Mouse (Mus musculus) cerebellum, adult 2 months (tissue): ENCODE results near the gene Dzip1. TPM values are rescaled to one million over a fixed set of nuclear protein-coding genes. Genes with fewer than 3 reads are reported as not detected.

ENCODE experiments used
- DNase-seq, 2 experiments: peaks; one replicate each; pipeline ENCODE4 v3.0.0; 2021
- H3K27ac ChIP-seq: fragments of 200-500 bp; 2 replicates; pipeline ENCODE4 v1.5.1; 2012; ENCODE audit warnings: low read length, control low read depth, inconsistent platforms; ENCODE audit not compliant: insufficient read depth
- H3K27me3 ChIP-seq: fragments of 200-500 bp; 2 replicates; pipeline ENCODE4 v1.6.1; 2012; ENCODE audit warnings: inconsistent platforms, mild to moderate bottlenecking, low read length, moderate library complexity; ENCODE audit not compliant: control insufficient read depth, insufficient read depth
- H3K4me1 ChIP-seq: fragments of 200-500 bp; 2 replicates; pipeline ENCODE4 v1.6.1; 2011; ENCODE audit warnings: low read length; ENCODE audit not compliant: control insufficient read depth, insufficient read depth
- H3K4me3 ChIP-seq: fragments of 200-500 bp; replicated peaks from 2 replicates; pipeline ENCODE3; 2011; ENCODE audit warnings: mild to moderate bottlenecking, low read depth, low read length, control low read depth; ENCODE audit not compliant: insufficient read depth
- CTCF ChIP-seq: fragments of 200-500 bp; IDR thresholded peaks from 2 replicates; pipeline ENCODE4 v1.5.1; 2011; ENCODE audit warnings: low read depth, mild to moderate bottlenecking, control low read depth, low read length, moderate library complexity, borderline replicate concordance; ENCODE audit not compliant: insufficient read depth
- POLR2A ChIP-seq: fragments of 200-500 bp; IDR thresholded peaks from 2 replicates; pipeline ENCODE4 v1.6.1; 2011; ENCODE audit warnings: low read length, control low read depth, borderline replicate concordance; ENCODE audit not compliant: insufficient read depth
- WGBS: fragments of 180-500 bp; shearing (Covaris S2); methylation state at CpG from one replicate; pipeline ENCODE4 v1.1.7; 2018; 5-methylcytosine and 5-hydroxymethylcytosine counted together
- polyA plus RNA-seq: library from polyadenylated mRNA; depleted of rRNA; stranded (reverse); fragments of >200 nt; gene quantifications from 2 replicates; pipeline ENCODE4 v1.2.3, GENCODE M21; 2012

The Dzip1 gene
- polyA plus RNA-seq, 1 experiment: 75.3 TPM

- H3K27ac ChIP-seq: no peak overlapping the region
- no peaks in the 10 kb centered on the region for H3K4me1 ChIP-seq
- no peak for DNase-seq
- WGBS: 85% methylated on average over 18 of the region's 18 CpGs
- H3K4me3 ChIP-seq: no peak overlapping the region
- H3K27me3 ChIP-seq: no peaks in the 10 kb centered on the region
- TF ChIP-seq CTCF (no peak), POLR2A (no peak)
Observed at GRCm38 (mm10) chr14:118883344-118884249, 41.7 kb downstream of the Dzip1 start.

GRCm38 (mm10) chr14:118880696-118881095 is 44.6 kb downstream of the Dzip1 start:
- 83% methylated on average over 10 of the region's 10 CpGs for WGBS
- Histone ChIP-seq H3K4me3 (no peak overlapping the region), H3K4me1 (no peaks in the 10 kb centered on the region), H3K27me3 (no peaks in the 10 kb centered on the region), H3K27ac (no peak overlapping the region)
- TF ChIP-seq CTCF: no peak
- DNase-seq: no peak

- WGBS: 90% methylated on average over 11 of the region's 11 CpGs
- no peak overlapping the region for H3K27ac ChIP-seq
- TF ChIP-seq CTCF: no peak
- TF ChIP-seq POLR2A: no peak
- no peak for DNase-seq
- H3K4me1 ChIP-seq: no peaks in the 10 kb centered on the region
- no peaks in the 10 kb centered on the region for H3K27me3 ChIP-seq
- no peak overlapping the region for H3K4me3 ChIP-seq
Observed at GRCm38 (mm10) chr14:118878346-118878910, 46.8 kb downstream of the Dzip1 start.

GRCm38 (mm10) chr14:118874786-118875415 is 50.4 kb downstream of the Dzip1 start:
- Histone ChIP-seq H3K27me3 (no peaks in the 10 kb centered on the region), H3K4me1 (peaks cover 2% of the 10 kb centered on the region; the same call in 1 of the 2 replicates), H3K27ac (no peak overlapping the region), H3K4me3 (no peak overlapping the region)
- TF ChIP-seq POLR2A (no peak), CTCF (no peak)
- WGBS: 90% methylated on average over 10 of the region's 10 CpGs
- no peak for DNase-seq

- WGBS: 98% methylated on average over 4 of the region's 4 CpGs
- TF ChIP-seq POLR2A (no peak), CTCF (no peak)
- Histone ChIP-seq H3K27ac (no peak overlapping the region), H3K4me1 (peaks cover 2% of the 10 kb centered on the region; the same call in 1 of the 2 replicates), H3K4me3 (no peak overlapping the region), H3K27me3 (no peaks in the 10 kb centered on the region)
- DNase-seq: no peak
Observed at GRCm38 (mm10) chr14:118874126-118874525, 51.1 kb downstream of the Dzip1 start.

- WGBS: 93% methylated on average over 6 of the region's 6 CpGs
- TF ChIP-seq CTCF: no peak
- TF ChIP-seq POLR2A: no peak
- no peaks in the 10 kb centered on the region for H3K27me3 ChIP-seq
- no peak overlapping the region for H3K4me3 ChIP-seq
- no peak overlapping the region for H3K27ac ChIP-seq
- DNase-seq: no peak
- H3K4me1 ChIP-seq: peaks cover 2% of the 10 kb centered on the region; the same call in 1 of the 2 replicates
Observed at GRCm38 (mm10) chr14:118869712-118870111, 55.5 kb downstream of the Dzip1 start.

- no peak for DNase-seq
- H3K27me3 ChIP-seq: no peaks in the 10 kb centered on the region
- H3K4me1 ChIP-seq: peaks cover 2% of the 10 kb centered on the region; the same call in 1 of the 2 replicates
- 39% methylated on average over 13 of the region's 13 CpGs for WGBS
- no peak overlapping the region for H3K27ac ChIP-seq
- H3K4me3 ChIP-seq: no peak overlapping the region
- TF ChIP-seq CTCF (no peak), POLR2A (no peak)
Observed at GRCm38 (mm10) chr14:118868102-118868724, 57.0 kb downstream of the Dzip1 start.

GRCm38 (mm10) chr14:118867366-118867765 is 57.9 kb downstream of the Dzip1 start:
- Histone ChIP-seq H3K4me1 (no peaks in the 10 kb centered on the region), H3K27ac (no peak overlapping the region), H3K4me3 (no peak overlapping the region), H3K27me3 (no peaks in the 10 kb centered on the region)
- TF ChIP-seq POLR2A (no peak), CTCF (no peak)
- 64% methylated on average over 6 of the region's 6 CpGs for WGBS
- DNase-seq: no peak
